Mouse (Mus musculus) hindbrain, embryonic 11.5 days (tissue): Measurements from ENCODE around the gene Wdr78. TPM values are rescaled to one million over a fixed set of nuclear protein-coding genes. Genes with fewer than 3 reads are reported as not detected.

Experiments
- ATAC-seq: fragments of 200-750 bp; cut with Nextera tagmentation; 2 replicates; pipeline ENCODE4 v1.8.0; 2017; ENCODE audit warnings: mild to moderate bottlenecking, moderate TSS enrichment, moderate library complexity; ENCODE audit not compliant: low FRiP score
- DNase-seq: peaks from one replicate; pipeline ENCODE4 v3.0.0-alpha.2; 2015; ENCODE audit warnings: low spot score
- H3K27ac ChIP-seq: fragments of 300-500 bp; sonication (generic); 2 replicates; pipeline ENCODE4 v1.5.1; 2014; ENCODE audit warnings: mild to moderate bottlenecking, low read depth, low read length
- H3K27me3 ChIP-seq: fragments of 300-500 bp; sonication (generic); 2 replicates; pipeline ENCODE4 v1.6.1; 2014; ENCODE audit warnings: mild to moderate bottlenecking, low read length, moderate library complexity, mixed read lengths; ENCODE audit not compliant: control insufficient read depth, insufficient read depth
- H3K36me3 ChIP-seq: fragments of 300-500 bp; sonication (generic); 2 replicates; pipeline ENCODE4 v1.6.1; 2014; ENCODE audit warnings: mild to moderate bottlenecking, low read length, moderate library complexity, mixed read lengths; ENCODE audit not compliant: control insufficient read depth, insufficient read depth
- H3K4me1 ChIP-seq: fragments of 300-500 bp; sonication (generic); replicated peaks from 2 replicates; pipeline ENCODE4 v1.6.1; 2014; ENCODE audit warnings: low read length, mixed read lengths; ENCODE audit not compliant: control insufficient read depth, insufficient read depth
- H3K4me2 ChIP-seq: fragments of 300-500 bp; sonication (generic); replicated peaks from 2 replicates; pipeline ENCODE4 v1.6.1; 2014; ENCODE audit warnings: mild to moderate bottlenecking, low read depth, low read length
- H3K4me3 ChIP-seq: fragments of 300-500 bp; sonication (generic); 2 replicates; pipeline ENCODE4 v1.5.1; 2014; ENCODE audit warnings: low read depth, low read length
- H3K9ac ChIP-seq: fragments of 300-500 bp; sonication (generic); 2 replicates; pipeline ENCODE4 v1.6.1; 2014; ENCODE audit warnings: low read depth, low read length
- H3K9me3 ChIP-seq: fragments of 300-500 bp; sonication (generic); 2 replicates; pipeline ENCODE4 v1.6.1; 2016; ENCODE audit warnings: low read length; ENCODE audit not compliant: control insufficient read depth
- WGBS: fragments of 180-500 bp; shearing (Covaris S2); extraction: QIAGEN DNeasy Blood & Tissue Kit; methylation state at CpG from one replicate; pipeline ENCODE4 v1.1.7; 2014; 5-methylcytosine and 5-hydroxymethylcytosine counted together
- polyA plus RNA-seq: library from polyadenylated mRNA; unstranded; fragments of >200 nt; fragmentation: Nextera tagmentation; extraction: Ambion mirVana; gene quantifications from 2 replicates; pipeline ENCODE4 v1.2.1, GENCODE M21; 2014

Wdr78 gene
- polyA plus RNA-seq: 6.7 and 7.6 TPM in 2 replicates

- no peaks in the 10 kb centered on the region; the same call in 1 of the 2 replicates for H3K27me3 ChIP-seq
- under 1% methylated on average over 77 of the region's 90 CpGs for WGBS
- no peaks in the 10 kb centered on the region for H3K36me3 ChIP-seq
- no peaks in the 10 kb centered on the region for H3K9me3 ChIP-seq
- H3K4me1 ChIP-seq: no peaks in the 10 kb centered on the region; the same call in 1 of the 2 replicates
- H3K27ac ChIP-seq: peak within 1 kb of the TSS; percentile 100
- H3K4me3 ChIP-seq: peak within 1 kb of the TSS; percentile 78
- H3K9ac ChIP-seq: peak within 1 kb of the TSS; percentile 92
- peak; percentile 97 for DNase-seq
- peak within 1 kb of the TSS; percentile 72 for H3K4me2 ChIP-seq
- ATAC-seq: peak; percentile 99
Measured at GRCm38 (mm10) chr4:103114184-103115111, at the start of gene Wdr78, which contains the start of gene Mier1. Gene Wdr78 (minus strand): TSS chr4:103114555. Gene Mier1 (plus strand): TSS chr4:103114390.

- WGBS: 93% methylated on average over 4 of the region's 4 CpGs
- no peak for ATAC-seq
- H3K36me3 ChIP-seq: 0 out of 2 replicates have a peak, but pooled peaks cover 3% of the 10 kb centered on the region
Measured at GRCm38 (mm10) chr4:103158781-103159180, 44.4 kb upstream of the Wdr78 start.

DNA sequence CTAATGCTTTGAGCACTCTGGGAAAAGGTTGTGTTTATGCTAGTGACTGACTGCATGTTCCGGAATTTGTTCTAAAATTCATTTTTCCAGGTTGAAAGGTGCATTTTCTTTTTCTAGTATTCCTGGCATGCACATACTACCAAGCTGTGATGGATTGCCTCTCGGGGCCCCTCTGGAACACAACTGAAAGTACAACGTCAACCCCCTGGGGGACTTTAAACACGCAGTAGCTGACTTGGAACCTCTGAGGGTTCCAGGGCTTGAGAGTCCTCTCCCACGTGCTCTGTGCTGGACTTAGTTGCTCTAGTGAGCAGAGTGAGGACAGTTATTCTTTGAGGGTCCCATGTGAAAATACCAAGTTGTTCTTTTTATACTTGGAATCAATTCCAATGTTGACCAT, 37.6 kb upstream of the Wdr78 start:
- DNase-seq (no peak), ATAC-seq (no peak)
- Histone ChIP-seq H3K9me3 (no peaks in the 10 kb centered on the region), H3K27me3 (no peaks in the 10 kb centered on the region), H3K36me3 (0 out of 2 replicates have a peak, but pooled peaks cover 4% of the 10 kb centered on the region), H3K27ac (no peak overlapping the region), H3K4me1 (no peaks in the 10 kb centered on the region), H3K4me2 (no peak overlapping the region), H3K9ac (no peak overlapping the region), H3K4me3 (no peak overlapping the region)
- WGBS: 88% methylated on average over 5 of the region's 5 CpGs

More at GRCm38 (mm10) chr4:103158781-103159180, 44.4 kb upstream of the Wdr78 start:
- Histone ChIP-seq H3K9ac (no peak overlapping the region), H3K4me2 (no peak overlapping the region), H3K9me3 (no peaks in the 10 kb centered on the region), H3K27ac (no peak overlapping the region), H3K4me1 (no peaks in the 10 kb centered on the region), H3K27me3 (no peaks in the 10 kb centered on the region), H3K4me3 (no peak overlapping the region)
- DNase-seq: no peak

DNA sequence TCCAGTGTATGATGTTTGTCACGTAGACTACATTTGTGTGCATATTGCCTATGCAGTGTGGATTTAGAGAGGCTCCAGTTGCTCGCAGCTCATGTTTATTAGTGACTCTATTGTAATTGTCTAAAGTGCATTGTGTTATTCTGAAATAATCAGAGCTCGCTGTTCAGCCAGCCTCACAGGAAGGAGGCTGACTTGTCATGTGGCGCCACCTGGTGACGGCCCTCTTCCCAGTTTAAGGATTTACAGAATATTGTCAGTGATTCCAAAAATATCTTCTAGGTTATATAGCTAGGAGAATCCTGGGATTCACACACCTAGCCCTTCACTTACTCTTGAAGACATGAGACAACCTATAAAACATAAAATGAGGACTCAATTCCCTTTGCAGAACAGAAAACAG, 32.0 kb upstream of the Wdr78 start:
- no peaks in the 10 kb centered on the region for H3K4me1 ChIP-seq
- WGBS: 50% methylated on average over 5 of the region's 5 CpGs
- DNase-seq: peak; percentile 82
- no peaks in the 10 kb centered on the region for H3K36me3 ChIP-seq
- no peak overlapping the region for H3K4me2 ChIP-seq
- H3K27me3 ChIP-seq: no peaks in the 10 kb centered on the region
- no peak; the same call in 1 of the 2 replicates for ATAC-seq
- H3K9me3 ChIP-seq: no peaks in the 10 kb centered on the region
- no peak overlapping the region for H3K4me3 ChIP-seq
- no peak overlapping the region for H3K27ac ChIP-seq
- H3K9ac ChIP-seq: no peak overlapping the region

GRCm38 (mm10) chr4:103136946-103137345, 22.6 kb upstream of the Wdr78 start:
- H3K9ac ChIP-seq: no peak overlapping the region
- H3K4me2 ChIP-seq: no peak overlapping the region
- 94% methylated on average over 1 of the region's 1 CpGs for WGBS
- H3K4me3 ChIP-seq: no peak overlapping the region
- no peak for DNase-seq
- no peaks in the 10 kb centered on the region for H3K4me1 ChIP-seq
- ATAC-seq: no peak
- no peaks in the 10 kb centered on the region for H3K27me3 ChIP-seq
- no peak overlapping the region for H3K27ac ChIP-seq
- no peaks in the 10 kb centered on the region for H3K9me3 ChIP-seq
- H3K36me3 ChIP-seq: no peaks in the 10 kb centered on the region

- Histone ChIP-seq H3K36me3 (no peaks in the 10 kb centered on the region), H3K4me3 (no peak overlapping the region), H3K27ac (no peak overlapping the region), H3K9me3 (no peaks in the 10 kb centered on the region), H3K4me2 (no peak overlapping the region), H3K27me3 (no peaks in the 10 kb centered on the region), H3K4me1 (no peaks in the 10 kb centered on the region), H3K9ac (no peak overlapping the region)
- 90% methylated on average over 4 of the region's 4 CpGs for whole genome bisulfite sequencing
- DNase-seq (no peak), ATAC-seq (no peak)
Measured at GRCm38 (mm10) chr4:103126533-103126932, 12.2 kb upstream of the Wdr78 start.

- DNase-seq (no peak), ATAC-seq (no peak)
- H3K4me1 ChIP-seq: no peaks in the 10 kb centered on the region
- H3K36me3 ChIP-seq: no peaks in the 10 kb centered on the region
- H3K27me3 ChIP-seq: no peaks in the 10 kb centered on the region
- H3K9me3 ChIP-seq: no peaks in the 10 kb centered on the region
- no peak overlapping the region for H3K9ac ChIP-seq
- no peak overlapping the region for H3K4me2 ChIP-seq
- H3K27ac ChIP-seq: no peak overlapping the region
- no peak overlapping the region for H3K4me3 ChIP-seq
Measured at GRCm38 (mm10) chr4:103123606-103124005, 9.3 kb upstream of the Wdr78 start.

DNA sequence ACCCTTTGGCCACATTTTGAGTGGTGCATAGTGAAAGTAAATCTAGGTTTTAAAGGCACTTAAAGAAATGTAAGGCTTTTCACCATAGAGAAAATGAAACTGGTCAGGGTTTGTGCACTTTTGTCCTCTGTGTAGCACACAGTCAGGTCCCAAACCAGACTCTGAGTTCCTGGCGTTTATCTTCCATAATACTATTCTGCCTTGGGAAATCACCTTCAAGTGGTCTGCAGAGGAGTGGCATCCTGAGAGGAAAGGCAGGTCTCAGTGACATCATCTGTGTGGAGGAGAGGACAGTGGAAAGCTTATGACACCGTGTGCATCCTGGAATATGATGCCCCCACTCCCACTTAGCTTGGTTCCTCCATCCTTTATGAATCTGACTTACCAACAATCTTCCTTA, 8.7 kb upstream of the Wdr78 start:
- Histone ChIP-seq H3K9ac (no peak overlapping the region), H3K4me1 (no peaks in the 10 kb centered on the region), H3K36me3 (no peaks in the 10 kb centered on the region), H3K4me3 (no peak overlapping the region), H3K27ac (no peak overlapping the region), H3K4me2 (no peak overlapping the region), H3K27me3 (no peaks in the 10 kb centered on the region), H3K9me3 (no peaks in the 10 kb centered on the region)
- DNase-seq: no peak
- 75% methylated on average over 2 of the region's 2 CpGs for WGBS
- ATAC-seq: no peak
